Mouse (Mus musculus): ENCODE data around the gene Pak7. TPM values are rescaled to one million over a fixed set of nuclear protein-coding genes. Genes with fewer than 3 reads are reported as not detected.
"Not testable (repeated sequence)": the region's sequence is repeated elsewhere in the genome, so short reads cannot be mapped to it uniquely, and the experiment has no call there.

Gene Pak7
- polyA plus RNA-seq, 1 experiment from 2014 or later: 0.89 TPM

- WGBS: 67% methylated on average over 1 of the region's 1 CpGs
- Histone ChIP-seq H3K27me3 (replicated peaks) (no peaks in the 10 kb centered on the region), H3K4me1 (replicated peaks) (no peaks in the 10 kb centered on the region), H3K4me2 (no peak overlapping the region), H3K9me3 (replicated peaks) (no peaks in the 10 kb centered on the region), H3K4me3 (no peak overlapping the region), H3K27ac (ENCODE audit: poor library complexity, severe bottlenecking) (no peak overlapping the region), H3K36me3 (no peaks in the 10 kb centered on the region), H3K9ac (no peak overlapping the region)
- ATAC-seq (ENCODE audit: insufficient number of reproducible peaks, low FRiP score): no peak
Measured at GRCm38 (mm10) chr2:136329974-136330373, 57.8 kb downstream of the Pak7 start.

DNA sequence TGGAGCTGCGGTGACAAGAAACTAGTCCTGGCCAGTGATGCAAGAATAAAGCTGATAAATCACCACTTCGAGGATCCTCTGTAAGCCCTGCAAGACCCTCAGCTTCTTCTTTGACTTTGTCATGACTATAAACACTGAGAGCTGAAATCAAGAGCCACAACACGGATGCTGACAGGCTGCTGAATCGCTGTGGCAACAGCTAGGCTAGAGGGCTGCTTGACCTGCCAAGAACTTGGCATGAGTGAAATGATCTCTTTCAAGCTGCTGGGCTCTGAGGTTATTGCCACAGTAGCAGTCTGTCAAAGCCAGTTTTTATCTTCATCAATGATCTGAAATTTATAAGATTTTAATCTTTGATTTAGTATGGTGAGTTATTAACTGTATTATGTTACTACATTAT, 62.1 kb downstream of the Pak7 start:
- no peak overlapping the region for H3K4me3 ChIP-seq
- H3K27ac ChIP-seq (ENCODE audit: poor library complexity, severe bottlenecking): no peak overlapping the region
- H3K4me1 ChIP-seq (replicated peaks): no peaks in the 10 kb centered on the region
- no peak overlapping the region for H3K4me2 ChIP-seq
- no peak overlapping the region for H3K9ac ChIP-seq
- H3K36me3 ChIP-seq: no peaks in the 10 kb centered on the region
- WGBS: 70% methylated on average over 4 of the region's 4 CpGs
- ATAC-seq (ENCODE audit: insufficient number of reproducible peaks, low FRiP score): no peak
- no peaks in the 10 kb centered on the region for H3K27me3 ChIP-seq (replicated peaks)
- no peaks in the 10 kb centered on the region for H3K9me3 ChIP-seq (replicated peaks)

DNA sequence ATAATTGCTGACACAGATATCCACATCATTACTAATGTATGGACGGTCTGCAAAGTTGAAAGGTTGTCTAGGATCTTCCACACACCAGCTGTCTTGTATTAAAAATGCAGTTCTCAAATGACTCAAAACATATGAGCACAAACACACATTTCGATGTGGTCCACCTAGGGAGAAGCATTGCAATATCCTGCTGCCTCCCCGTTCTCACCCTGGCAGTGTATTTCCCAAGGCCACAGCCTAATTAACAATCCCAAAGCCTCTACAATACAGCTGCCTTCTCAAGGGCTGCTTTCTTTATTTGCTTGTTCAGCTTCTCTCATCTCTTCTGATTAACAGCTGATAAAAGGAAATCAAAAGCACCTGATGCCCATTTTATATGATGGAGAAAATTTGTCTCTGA, 78.5 kb downstream of the Pak7 start:
- no peak overlapping the region for H3K9ac ChIP-seq
- H3K9me3 ChIP-seq (replicated peaks): no peaks in the 10 kb centered on the region
- H3K27me3 ChIP-seq (replicated peaks): no peaks in the 10 kb centered on the region
- no peak for ATAC-seq (ENCODE audit: insufficient number of reproducible peaks, low FRiP score)
- WGBS: 77% methylated on average over 3 of the region's 3 CpGs
- H3K4me1 ChIP-seq (replicated peaks): no peaks in the 10 kb centered on the region
- no peak overlapping the region for H3K27ac ChIP-seq (ENCODE audit: poor library complexity, severe bottlenecking)
- no peak overlapping the region for H3K4me2 ChIP-seq
- H3K4me3 ChIP-seq: no peak overlapping the region
- H3K36me3 ChIP-seq: no peaks in the 10 kb centered on the region

GRCm38 (mm10) chr2:136308743-136309142, 79.0 kb downstream of the Pak7 start:
- Histone ChIP-seq H3K9me3 (replicated peaks) (no peaks in the 10 kb centered on the region), H3K36me3 (no peaks in the 10 kb centered on the region), H3K4me1 (replicated peaks) (no peaks in the 10 kb centered on the region), H3K4me2 (no peak overlapping the region), H3K27ac (ENCODE audit: poor library complexity, severe bottlenecking) (no peak overlapping the region), H3K27me3 (replicated peaks) (no peaks in the 10 kb centered on the region), H3K4me3 (no peak overlapping the region), H3K9ac (no peak overlapping the region)
- ATAC-seq (ENCODE audit: insufficient number of reproducible peaks, low FRiP score): no peak
- 75% methylated on average over 4 of the region's 4 CpGs for WGBS

DNA sequence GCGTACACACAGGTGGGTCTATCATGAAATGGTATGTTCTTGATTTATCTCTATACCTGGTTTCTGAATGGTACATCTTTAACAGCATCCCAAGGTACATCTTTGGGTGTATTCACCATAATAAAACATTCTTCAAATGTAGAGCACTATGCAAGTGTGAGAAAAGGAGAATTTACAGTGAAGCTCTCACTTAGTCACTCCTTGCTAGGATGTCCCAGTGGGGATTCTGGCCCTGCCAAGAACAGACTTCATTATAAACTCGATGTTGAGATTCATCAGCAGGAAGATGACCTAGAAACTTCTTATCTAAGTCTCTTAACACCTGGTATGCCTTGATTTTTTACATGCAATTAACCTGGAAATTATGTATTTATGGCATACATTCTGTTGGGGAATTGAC, 85.6 kb downstream of the Pak7 start:
- Histone ChIP-seq H3K9me3 (replicated peaks) (no peaks in the 10 kb centered on the region), H3K4me3 (no peak overlapping the region), H3K27me3 (replicated peaks) (no peaks in the 10 kb centered on the region), H3K36me3 (no peaks in the 10 kb centered on the region), H3K4me1 (replicated peaks) (no peaks in the 10 kb centered on the region), H3K9ac (no peak overlapping the region), H3K27ac (ENCODE audit: poor library complexity, severe bottlenecking) (no peak overlapping the region), H3K4me2 (no peak overlapping the region)
- WGBS: 67% methylated on average over 2 of the region's 2 CpGs
- no peak for ATAC-seq (ENCODE audit: insufficient number of reproducible peaks, low FRiP score)

DNA sequence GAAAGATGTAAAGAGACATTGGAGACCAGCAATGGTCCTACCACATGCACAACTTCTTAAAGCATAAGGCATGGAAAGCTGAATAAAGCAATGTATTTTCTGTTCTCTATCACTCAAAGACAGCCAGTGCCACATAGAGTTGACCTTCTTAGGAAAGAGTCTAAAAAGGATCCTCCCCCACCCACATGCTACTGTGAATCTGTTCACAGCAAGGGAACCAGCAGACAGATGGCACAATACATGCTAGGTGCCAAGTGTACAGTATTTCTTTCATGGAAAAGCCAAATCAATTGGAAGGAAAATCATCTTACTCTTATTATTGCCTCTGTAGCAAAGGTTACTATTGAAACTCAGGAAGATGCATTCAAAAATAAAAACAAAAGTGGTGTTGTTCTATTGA, 86.4 kb downstream of the Pak7 start:
- Histone ChIP-seq H3K9me3 (replicated peaks) (no peaks in the 10 kb centered on the region), H3K27me3 (replicated peaks) (no peaks in the 10 kb centered on the region), H3K36me3 (no peaks in the 10 kb centered on the region), H3K4me2 (no peak overlapping the region), H3K9ac (no peak overlapping the region), H3K27ac (ENCODE audit: poor library complexity, severe bottlenecking) (no peak overlapping the region), H3K4me1 (replicated peaks) (no peaks in the 10 kb centered on the region), H3K4me3 (no peak overlapping the region)
- ATAC-seq (ENCODE audit: insufficient number of reproducible peaks, low FRiP score): no peak

DNA sequence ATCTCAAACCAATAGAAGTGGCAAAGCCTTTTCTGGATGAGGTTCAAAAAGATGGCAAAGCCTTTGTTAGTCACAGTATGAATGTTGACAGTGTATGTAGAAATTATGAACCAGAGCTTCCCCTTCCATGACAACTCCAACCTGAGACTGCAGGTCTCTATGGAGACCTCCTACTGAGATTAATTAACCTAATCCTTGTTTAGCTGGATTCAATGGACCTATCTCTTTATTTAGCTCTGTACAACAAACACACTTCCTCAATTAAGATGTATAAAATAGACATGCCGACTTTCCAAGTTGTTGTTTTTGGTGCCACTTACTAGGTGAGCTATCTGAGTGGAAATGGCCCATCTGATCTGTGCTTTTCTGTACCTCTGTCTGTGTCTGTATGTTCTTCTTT, 90.4 kb downstream of the Pak7 start:
- ATAC-seq (ENCODE audit: insufficient number of reproducible peaks, low FRiP score): no peak

DNA sequence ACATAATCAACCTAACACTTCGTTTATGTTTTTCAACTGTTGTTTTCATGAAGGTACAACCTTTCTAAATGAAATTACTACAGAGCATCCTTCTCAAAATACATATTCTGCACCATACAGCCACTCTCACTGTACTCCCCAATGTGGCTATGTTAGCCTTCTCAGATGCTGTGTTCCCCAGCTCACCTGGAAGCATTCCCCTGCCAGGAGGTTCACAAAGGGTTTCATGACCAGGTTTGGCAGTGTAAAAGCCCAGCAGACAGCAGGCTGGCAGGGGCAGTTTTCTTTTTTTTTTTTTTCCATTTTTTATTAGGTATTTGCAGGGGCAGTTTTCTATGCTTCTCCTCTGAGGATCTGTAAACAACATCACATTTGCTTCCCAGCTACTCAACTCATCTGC, 105.7 kb downstream of the Pak7 start:
- H3K9me3 ChIP-seq (replicated peaks): no peaks in the 10 kb centered on the region
- H3K36me3 ChIP-seq: no peaks in the 10 kb centered on the region
- no peak overlapping the region for H3K4me2 ChIP-seq
- no peaks in the 10 kb centered on the region for H3K4me1 ChIP-seq (replicated peaks)
- 63% methylated on average over 1 of the region's 1 CpGs for WGBS
- no peak overlapping the region for H3K9ac ChIP-seq
- no peaks in the 10 kb centered on the region for H3K27me3 ChIP-seq (replicated peaks)
- H3K4me3 ChIP-seq: no peak overlapping the region
- no peak for ATAC-seq (ENCODE audit: insufficient number of reproducible peaks, low FRiP score)
- no peak overlapping the region for H3K27ac ChIP-seq (ENCODE audit: poor library complexity, severe bottlenecking)

More for the DNA sequence above, 90.4 kb downstream of the Pak7 start:
- Histone ChIP-seq H3K9me3 (replicated peaks) (no peaks in the 10 kb centered on the region), H3K9ac (no peak overlapping the region), H3K36me3 (no peaks in the 10 kb centered on the region), H3K4me3 (no peak overlapping the region), H3K27me3 (replicated peaks) (no peaks in the 10 kb centered on the region), H3K4me1 (replicated peaks) (no peaks in the 10 kb centered on the region), H3K27ac (ENCODE audit: poor library complexity, severe bottlenecking) (no peak overlapping the region), H3K4me2 (no peak overlapping the region)
- WGBS: 63% methylated on average over 1 of the region's 1 CpGs

GRCm38 (mm10) chr2:136241960-136242359, 145.8 kb downstream of the Pak7 start:
- H3K27me3 ChIP-seq (replicated peaks); H3K4me2 ChIP-seq; ATAC-seq (ENCODE audit: insufficient number of reproducible peaks, low FRiP score); H3K9me3 ChIP-seq (replicated peaks); H3K9ac ChIP-seq; H3K4me1 ChIP-seq (replicated peaks); H3K36me3 ChIP-seq; H3K27ac ChIP-seq (ENCODE audit: poor library complexity, severe bottlenecking); H3K4me3 ChIP-seq: not testable (repeated sequence)
- WGBS: 75% methylated on average over 4 of the region's 4 CpGs

DNA sequence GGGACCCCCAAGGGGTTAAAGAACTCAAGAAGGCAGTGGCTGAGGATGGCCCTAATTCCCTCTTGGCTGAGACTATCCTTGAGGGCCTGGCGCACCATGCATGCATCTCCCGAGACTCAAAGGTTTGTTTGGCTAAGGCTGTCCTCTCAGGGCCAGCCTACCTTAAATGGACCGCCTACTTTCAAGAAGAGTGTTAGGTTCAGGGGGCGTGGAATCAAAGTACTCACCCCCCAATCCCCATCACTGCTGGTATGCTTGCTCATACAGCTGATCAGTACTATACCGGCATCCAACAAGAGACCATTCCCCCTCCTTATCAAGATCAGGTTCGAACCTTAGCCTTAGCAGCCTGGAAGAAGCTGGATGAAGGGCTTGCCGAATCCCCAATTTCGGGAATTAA, 156.5 kb downstream of the Pak7 start:
- no peak overlapping the region for H3K27ac ChIP-seq (ENCODE audit: poor library complexity, severe bottlenecking)
- no peak overlapping the region for H3K4me3 ChIP-seq
- WGBS: 79% methylated on average over 8 of the region's 8 CpGs
- H3K27me3 ChIP-seq (replicated peaks): no peaks in the 10 kb centered on the region
- ATAC-seq (ENCODE audit: insufficient number of reproducible peaks, low FRiP score): no peak
- no peaks in the 10 kb centered on the region for H3K9me3 ChIP-seq (replicated peaks)
- H3K36me3 ChIP-seq: no peaks in the 10 kb centered on the region
- no peak overlapping the region for H3K9ac ChIP-seq
- no peak overlapping the region for H3K4me2 ChIP-seq
- H3K4me1 ChIP-seq (replicated peaks): no peaks in the 10 kb centered on the region

DNA sequence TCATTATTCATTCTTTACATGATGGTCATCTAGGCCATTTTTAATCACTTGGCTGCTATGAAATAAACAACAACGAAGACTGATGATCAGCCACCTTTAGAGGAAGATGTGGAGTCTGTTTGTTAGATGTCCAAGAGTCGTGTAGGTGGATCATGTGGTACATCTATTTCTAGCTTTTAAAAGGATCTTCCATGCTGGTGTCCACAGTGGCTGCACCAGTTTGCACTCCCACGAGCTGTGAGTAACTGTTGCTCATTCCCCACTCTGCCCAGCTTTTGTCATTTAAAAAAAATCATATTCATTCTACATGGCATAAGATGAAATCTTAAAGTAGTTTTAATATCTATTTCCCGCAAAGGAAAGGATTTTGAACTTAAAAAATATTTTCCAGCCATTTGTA, 183.7 kb downstream of the Pak7 start:
- no peak for ATAC-seq (ENCODE audit: insufficient number of reproducible peaks, low FRiP score)
- Histone ChIP-seq H3K27me3 (replicated peaks) (no peaks in the 10 kb centered on the region), H3K36me3 (no peaks in the 10 kb centered on the region), H3K4me2 (no peak overlapping the region), H3K9me3 (replicated peaks) (no peaks in the 10 kb centered on the region; the same call in 1 of the 2 replicates), H3K9ac (no peak overlapping the region), H3K4me3 (no peak overlapping the region), H3K27ac (ENCODE audit: poor library complexity, severe bottlenecking) (no peak overlapping the region), H3K4me1 (replicated peaks) (no peaks in the 10 kb centered on the region)
- 71% methylated on average over 4 of the region's 4 CpGs for WGBS

GRCm38 (mm10) chr2:136175030-136175429, 212.7 kb downstream of the Pak7 start:
- no peak overlapping the region for H3K4me3 ChIP-seq
- H3K36me3 ChIP-seq: no peaks in the 10 kb centered on the region
- no peak overlapping the region for H3K27ac ChIP-seq (ENCODE audit: poor library complexity, severe bottlenecking)
- H3K4me2 ChIP-seq: no peak overlapping the region
- H3K9ac ChIP-seq: no peak overlapping the region
- 68% methylated on average over 3 of the region's 3 CpGs for WGBS
- no peaks in the 10 kb centered on the region for H3K4me1 ChIP-seq (replicated peaks)
- H3K9me3 ChIP-seq (replicated peaks): 0 out of 2 replicates have a peak, but pooled peaks cover 4% of the 10 kb centered on the region
- ATAC-seq (ENCODE audit: insufficient number of reproducible peaks, low FRiP score): no peak
- no peaks in the 10 kb centered on the region for H3K27me3 ChIP-seq (replicated peaks)

Data from heart, embryonic 12.5 days (tissue).